Mouse (Mus musculus) 416B (cell line): ENCODE measurements around the gene Tent5c.

Experiments used
- DNase-seq: peaks from one replicate; pipeline ENCODE4 v3.0.0; 2011; ENCODE audit warnings: low read depth

Tent5c gene

DNA sequence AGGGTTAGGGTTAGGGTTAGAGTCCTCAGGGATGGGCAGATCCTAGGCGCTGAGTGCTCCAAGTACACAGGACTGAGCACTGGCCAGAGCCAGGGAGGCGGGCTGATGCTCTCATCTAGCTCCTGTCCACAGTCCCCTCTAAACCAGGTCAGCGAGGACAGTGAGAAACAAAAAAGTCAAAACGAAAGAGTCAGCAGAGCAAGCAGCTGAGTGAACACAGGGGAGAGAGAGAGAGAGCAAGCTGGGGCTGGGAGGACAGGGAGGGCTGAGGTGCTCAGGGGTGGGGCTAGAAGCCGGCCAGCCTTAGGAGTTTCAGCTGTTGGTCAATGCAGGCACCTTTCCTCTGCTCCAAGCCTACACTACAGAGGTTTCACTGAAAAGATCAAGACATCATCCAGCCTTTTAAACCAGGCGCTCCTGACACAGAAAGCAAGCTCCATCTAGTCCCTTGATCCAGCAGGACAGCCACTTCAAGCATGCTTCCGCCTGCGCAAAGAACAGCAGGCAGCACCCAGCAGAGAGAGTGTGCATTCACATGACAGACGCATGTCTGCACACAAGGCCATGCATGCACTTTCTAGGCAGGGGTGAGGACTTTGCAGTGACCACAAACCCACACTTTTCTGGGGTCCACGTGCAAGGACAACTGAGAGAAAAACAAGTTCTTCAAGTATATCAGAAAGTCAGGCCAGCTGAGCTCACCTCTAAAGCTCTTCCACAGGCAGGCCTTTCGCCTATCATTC is 3.6 kb downstream of the Tent5c start:
- no peak for DNase-seq

DNA sequence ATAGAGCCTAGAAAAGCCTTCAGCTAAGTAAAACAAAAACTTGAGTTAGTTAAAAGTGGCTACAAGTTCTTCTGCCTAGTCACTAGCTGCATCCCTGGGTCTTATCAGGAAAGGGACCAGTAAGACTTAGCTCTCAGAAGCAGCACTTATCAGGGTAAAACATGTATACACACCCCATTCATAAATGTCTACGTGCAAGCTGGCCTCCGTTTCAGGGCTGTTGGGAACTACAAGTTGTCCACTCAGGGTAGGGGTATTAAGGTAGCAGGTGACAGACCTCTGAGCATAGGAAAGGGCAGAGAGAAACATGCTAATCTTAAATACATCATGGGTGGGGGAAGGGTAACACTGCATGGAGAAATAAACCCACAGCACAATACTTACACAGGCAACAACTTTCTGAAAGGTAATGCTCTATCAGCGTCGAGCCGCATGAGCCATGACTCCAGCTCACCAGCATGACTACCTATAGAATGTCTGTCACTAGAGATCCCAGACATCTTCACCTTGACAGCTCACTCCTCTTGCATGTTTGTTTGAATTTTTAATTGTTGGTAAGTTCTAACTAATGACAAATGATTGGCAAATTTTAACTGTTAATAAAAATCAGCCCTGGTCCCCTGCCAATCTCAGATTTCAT is 6.0 kb downstream of the Tent5c start:
- no peak for DNase-seq

DNA sequence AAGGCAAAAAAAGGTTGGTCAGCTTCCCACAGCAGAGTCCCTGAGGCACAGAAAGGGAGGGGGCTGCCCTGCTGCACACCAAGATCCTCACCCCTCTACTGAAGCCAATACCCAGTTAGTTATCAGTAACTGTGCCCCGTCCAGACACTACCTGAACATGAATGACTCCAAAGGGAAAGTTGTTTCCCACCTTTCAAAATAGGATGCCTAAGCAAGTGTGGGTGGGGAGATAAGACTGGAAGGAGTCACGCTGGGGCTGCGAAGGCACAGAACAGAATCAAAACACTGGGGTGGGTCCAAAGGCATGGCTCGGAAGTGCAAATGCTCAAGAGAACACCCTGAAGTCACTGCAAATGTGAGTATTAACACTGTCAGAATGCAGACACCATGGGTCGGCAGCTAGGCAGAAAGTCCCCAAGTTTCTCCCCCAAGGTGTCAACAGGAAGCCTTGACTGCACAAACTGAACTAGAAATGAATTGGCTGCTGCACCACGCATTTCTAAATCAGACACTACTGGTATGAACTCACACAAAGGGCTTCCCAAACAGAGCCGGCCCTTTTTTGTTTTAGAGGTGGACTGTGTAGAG is 6.7 kb downstream of the Tent5c start:
- DNase-seq: no peak

DNA sequence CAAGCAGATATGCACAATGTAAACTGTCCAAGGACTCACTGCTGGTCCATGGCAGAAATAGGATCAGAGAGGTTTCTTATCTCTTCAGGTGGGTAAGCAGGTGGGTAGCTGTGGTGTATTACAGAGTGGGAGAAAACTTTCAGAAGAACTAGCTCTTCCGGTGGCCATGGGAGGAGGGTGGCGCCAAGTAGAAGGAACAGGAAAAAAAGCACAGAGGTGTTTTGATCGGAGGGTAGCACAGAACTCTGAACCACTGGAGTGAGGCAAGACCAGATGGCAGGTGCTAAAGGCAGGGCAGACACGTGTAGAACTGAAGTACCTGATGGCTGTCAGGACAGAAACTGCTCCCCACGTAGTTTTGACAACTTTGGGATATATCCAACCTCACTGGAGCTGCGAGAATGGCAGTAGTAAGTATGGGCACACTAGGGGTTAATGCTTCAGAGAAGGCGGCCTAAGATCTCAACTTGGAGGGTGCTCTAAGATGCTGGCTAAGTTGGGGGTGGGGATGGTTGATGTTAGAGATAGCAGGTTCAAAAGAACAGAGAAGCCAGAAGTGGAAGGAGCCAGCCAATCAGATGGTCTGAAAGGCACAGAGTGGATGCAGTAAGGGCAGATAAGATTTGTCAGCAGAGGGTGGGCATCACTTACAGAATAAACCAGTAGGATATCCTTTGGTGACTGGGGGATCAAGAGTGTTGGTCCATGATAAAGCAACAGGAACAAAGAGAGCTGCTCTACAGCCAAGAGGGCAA is 8.7 kb downstream of the Tent5c start:
- DNase-seq: no peak

DNA sequence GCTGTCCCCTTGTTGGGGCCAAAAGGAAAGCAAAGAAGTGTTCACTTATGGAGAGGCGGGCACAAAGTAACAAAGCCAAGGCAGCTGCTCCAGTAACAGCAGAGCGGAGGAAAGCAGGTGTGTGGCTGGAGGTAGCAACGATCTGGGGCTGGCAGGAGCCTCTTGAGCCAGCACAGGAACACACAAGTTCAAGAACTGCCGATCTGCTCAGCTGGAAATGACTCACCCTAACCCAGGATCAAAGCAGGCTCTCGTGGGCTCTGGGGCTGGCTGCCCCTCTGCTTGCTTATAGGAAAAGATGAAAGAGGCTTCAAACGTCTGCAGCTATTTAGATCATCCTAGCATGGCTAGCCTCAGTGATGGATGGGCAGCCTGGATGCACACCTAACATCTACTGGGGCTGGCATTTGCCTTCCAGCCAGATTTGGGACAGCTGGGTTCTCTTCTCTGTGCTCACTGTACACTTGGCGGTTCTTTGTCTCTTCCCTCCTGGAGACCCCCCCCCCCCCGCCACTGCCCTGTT is 14.1 kb downstream of the Tent5c start:
- DNase-seq: no peak

DNA sequence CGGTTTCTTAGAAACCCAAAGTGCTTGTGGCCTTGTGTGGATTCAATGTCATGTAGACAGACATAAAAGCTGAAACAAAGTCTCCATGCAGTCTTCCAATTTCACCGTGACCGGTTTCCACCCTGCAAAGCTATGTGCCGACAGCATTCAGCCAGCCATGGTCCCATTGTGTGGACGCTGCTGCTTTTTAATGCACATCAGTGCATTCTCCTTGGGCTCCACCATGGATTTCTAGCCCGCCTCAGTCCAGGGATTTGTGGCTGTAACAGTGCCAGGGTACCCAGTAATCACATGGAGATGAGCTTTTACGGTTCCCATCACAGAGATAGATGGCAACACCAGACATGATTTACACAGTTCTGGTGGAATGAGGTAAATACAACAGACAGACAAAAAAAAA is 14.6 kb downstream of the Tent5c start:
- no peak for DNase-seq

DNA sequence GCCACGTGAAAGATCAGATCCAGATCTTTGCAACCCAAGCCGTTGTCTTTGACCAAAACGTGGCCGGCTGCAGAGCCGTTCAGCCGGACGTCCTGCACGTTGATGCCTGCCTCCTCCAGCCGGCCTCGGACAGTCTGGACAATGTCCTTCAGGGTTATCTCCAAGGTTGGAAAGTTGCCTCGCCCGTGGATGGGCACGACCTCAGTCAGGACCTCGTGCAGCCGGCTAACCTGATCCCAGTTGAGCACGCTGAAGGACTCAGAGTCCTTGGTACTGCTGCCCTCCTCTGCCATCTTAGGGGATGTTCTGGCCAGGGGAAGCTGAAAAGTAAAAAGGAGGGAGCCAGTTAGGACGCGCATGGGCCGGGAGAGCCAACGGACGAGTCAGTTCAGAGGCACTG is 16.0 kb downstream of the Tent5c start:
- no peak for DNase-seq

DNA sequence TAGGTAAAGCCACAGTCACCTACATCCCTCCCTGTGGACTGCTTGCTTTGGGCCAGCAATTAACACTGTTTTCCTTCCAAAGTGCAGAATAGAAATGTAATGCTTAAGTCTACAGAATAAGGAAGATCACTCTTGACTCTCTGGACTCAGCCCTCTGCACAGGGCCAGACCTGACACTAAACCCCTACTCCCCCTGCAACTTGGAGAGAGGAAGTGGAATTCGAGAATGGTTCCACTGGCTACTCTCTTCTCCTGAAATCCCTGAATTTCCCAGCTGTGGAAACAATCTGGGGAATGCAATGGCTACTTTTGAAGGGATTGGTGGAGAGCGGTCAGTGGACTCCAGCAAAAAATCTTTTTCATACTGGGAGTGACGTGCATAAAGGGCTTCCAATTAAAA is 18.2 kb downstream of the Tent5c start:
- no peak for DNase-seq

DNA sequence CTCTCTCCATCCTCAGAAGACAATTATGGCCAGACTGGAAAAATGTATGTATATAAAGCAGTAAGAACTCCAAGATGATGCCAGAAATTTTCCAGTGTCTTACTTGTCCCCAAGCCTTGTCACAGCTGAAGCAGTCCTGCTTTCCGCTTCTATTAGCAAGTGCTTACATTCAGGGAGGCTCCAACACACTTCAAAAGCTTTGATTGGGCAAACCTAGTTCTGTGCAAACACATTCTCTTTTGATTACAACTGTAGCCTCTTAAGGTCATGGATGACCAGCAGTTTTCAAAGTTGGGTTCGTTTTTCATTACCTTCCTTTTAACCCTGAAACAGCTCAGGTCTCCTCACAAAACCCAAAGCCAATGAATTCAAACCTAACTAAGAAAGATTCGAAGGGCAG is 19.0 kb downstream of the Tent5c start:
- no peak for DNase-seq

DNA sequence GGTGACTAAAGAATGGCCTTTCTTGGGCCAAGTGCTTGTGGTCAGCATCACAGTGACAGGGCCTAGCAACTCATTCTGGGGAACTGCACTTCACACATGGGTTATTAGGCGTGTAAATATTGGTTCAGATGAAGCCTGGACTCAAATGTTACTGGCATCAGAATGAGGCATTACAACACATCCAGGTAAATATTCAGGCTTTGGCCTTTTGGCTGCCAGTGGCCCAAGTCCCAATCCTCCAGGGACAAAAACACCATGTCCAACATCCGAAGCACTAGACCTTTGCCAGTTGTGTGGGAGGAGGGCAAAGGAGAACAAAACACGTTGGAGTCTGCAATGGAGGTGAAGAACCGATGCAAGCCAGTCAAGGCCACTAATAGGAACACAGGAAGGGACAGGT is 22.6 kb downstream of the Tent5c start:
- no peak for DNase-seq

DNA sequence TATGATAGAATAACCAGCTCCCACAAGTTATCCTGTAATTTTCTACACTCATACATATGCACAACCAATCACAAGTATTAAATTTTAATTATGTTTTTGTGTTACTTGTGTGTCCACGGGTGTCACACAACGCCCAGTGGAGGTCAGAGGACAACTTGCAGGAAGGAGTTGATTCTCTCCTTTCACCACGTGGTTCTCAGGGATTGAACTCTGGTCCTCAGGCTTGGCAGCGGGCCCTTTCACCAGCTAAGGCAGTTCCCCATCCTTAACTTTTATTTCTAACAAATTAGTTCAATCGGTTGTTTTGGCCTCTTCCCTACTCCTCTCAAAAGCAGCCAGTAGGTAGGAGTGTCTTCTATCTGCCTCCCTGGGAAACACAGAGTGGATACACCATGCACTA is 24.5 kb downstream of the Tent5c start:
- DNase-seq: no peak

DNA sequence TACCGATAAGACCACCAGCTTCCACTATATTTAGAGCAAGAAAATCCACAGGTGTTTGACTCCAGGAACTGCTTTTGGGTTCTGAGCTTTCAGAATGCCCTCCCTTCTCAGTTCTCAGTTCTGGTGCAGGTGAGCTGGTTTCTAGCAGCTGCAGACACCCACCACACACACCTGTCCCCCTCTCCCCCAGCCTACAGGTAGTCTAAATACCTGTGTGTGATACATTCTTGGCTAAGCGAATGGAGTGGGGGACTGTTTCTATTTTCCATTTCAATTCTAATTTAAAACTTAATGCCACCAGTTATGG is 25.2 kb downstream of the Tent5c start:
- DNase-seq: no peak

DNA sequence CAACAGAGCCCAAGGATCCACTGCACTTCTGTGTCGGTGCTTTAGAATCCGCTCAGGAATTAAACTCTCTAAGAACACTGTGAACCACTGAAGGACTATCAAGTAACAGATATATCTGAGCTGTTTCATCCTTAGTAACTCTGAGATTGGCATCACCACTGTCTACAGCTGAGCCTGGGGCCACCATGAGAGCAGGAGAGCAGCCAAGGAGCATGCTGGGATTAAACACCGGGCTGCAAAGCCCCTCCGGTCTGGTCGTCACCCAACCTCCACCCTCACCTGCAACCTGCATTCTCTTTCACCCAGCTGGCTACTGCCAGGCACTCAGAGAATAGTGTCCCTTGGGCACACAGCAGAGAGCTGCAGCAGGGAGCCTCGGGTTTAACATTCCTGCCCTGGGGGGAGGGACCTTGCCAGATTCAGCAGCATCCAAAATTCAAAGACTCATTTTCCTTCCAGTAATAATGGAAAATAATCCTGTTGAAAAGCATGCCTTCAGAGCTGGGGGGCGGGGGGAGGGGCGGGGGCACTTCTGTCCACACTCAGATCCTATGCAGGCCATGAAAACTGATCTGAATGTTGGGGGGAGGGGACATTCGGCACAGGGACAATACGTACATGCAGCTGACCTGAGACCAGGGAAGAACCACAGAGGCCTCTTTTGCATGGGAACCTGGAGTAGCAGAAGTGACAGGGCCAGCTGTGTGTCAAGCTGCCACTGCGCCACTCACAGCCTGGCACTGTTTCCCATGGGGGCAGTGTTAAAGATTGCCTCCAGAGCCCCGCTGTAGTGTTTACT is 25.8 kb downstream of the Tent5c start:
- DNase-seq: no peak

DNA sequence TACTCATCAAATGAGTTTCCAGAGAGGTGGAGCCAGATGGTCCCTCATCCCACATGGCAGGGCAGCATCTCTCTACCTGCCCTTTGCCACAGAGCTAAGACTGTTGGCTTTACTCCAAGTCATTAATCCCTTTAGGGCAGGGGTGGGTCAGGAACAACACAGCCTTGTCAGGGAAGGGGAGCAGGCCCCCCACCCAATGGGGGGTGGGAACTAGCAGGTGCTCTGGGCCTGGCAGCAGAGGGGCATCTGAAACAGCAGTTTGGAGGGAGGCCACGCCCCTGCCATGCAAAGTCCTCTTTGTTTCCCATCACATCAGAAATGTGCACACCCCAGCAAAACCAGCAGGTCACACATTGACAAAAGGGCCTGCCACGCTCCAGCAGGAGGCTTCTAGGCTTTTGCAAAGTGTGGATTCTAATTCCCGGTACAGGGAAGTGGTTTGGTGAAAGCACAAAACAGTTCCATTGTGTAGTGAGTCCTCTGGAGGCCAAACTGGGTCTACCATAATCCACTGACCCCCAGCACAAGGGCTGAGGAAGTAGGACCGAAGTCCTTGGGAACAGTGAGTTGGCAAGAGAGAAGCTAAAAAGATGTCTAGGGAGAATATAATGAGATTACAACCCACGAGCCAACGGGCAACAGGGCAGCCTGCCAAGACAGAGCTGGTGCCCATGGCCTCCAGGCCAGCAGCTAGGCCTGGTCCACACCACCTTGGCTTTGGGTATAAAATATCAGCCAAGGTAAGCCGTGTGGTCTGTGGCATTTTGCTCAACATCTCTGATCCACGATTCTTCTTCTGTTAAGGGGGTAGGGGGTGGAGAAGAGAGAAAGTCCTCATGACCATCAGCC is 26.7 kb downstream of the Tent5c start:
- no peak for DNase-seq

DNA sequence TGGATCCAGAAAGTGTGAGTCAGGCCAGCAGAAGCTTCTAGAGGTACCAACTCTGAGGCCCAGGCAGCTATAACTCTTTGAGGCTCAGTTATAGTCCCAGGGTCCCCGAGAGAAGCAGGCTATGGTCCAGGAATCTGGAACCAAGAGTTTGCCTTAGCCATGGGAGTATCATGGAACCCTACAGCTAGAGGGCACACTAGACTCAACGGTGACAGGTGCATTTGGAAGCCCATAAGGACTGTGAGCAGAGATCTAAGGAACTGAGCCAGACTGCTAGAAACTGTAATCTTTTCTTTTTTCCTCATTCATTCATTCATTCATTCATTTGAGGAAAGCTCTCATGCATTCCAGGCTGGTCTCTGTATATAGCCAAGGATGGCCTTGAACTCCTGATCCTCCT is 28.6 kb downstream of the Tent5c start:
- DNase-seq: no peak

DNA sequence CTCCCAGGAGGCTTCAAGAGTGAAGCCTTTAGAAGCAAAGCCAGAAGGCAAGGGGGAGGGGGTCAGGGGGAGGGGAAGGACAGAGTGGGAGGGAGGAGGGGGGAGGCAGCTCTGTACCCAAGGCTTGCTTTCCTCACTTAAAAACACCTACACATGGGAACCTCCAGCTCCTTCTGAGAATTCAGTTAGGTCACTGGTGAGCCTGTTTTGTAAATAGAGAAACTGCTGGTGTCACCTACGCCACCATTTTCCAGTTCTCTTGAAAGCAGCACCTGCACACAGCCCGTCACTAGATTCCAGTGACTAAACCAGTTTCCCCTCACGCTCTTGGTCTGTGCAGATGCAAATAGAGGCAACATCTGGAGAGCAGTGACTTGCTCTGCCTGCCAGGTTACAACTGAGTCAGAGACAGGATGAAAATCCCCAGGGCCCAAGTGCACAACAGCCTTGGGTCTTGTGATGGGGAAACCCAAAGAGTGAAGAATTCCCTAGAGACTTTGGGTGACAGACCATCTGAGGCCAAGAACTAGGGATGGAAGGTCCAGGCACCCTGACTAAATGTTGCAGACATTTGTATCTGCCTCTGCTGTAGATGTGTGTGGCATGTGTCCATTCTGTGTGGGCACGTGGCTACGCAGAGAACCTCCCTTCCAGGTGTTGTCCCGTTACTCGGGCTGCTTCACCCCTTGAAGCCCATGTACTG is 45.2 kb downstream of the Tent5c start:
- DNase-seq: no peak

DNA sequence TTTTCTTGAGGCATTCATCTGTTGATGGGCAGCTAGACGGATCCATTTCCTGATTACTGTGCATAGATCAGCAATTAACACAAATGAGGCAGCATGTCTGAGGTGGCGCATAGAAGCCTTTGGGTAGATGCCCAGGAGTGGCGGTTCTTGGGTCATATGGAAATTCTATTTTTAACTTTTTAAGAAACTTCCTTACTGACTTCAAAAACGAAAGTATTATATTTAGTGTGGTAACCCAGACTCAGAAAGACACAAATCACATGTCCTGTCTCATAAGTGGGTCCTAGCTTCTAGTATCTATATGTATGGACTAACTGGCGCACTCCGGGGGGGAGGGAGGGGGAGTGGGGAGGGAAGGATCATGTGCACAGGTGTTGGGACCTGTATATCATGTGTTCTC is 46.6 kb downstream of the Tent5c start:
- peak; percentile 29 for DNase-seq

DNA sequence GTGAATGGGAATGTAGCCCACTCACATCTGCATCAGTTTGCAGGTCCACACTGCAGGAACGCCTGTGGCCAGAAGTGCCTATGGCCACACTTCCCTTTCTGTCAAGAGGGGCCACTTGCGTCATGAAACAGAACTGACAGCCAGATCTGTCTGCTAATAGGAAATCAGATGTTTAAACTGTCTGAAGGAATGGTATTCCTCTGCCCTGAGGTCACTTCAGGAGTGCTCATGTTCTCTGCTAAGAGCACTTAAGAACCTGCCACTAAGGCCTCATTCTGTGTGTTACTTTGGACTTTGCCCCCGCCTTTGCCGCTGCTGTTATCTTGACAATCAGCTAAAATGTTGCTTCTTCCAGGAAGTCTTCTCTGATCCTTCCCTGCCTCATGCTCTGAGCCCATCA is 48.4 kb downstream of the Tent5c start:
- peak; percentile 40 for DNase-seq

DNA sequence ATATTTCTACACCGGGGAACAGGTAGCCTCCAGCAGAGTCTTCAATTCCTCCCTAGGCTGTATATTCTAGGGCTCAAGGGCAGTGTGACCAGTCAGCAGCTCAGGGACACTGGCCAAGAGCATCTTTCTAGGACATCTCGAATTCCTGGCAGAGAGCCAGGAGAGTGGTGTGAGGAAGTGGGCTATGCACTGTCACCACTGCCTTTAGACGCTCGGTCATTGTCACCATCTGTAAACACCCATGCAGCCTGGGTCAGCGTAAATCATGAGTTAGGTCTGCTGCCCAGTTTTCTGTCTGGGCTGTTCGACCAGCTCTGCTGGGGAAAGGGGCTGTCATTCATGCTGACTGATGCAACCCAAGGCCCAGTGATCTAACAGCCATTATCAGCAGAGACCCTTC is 49.1 kb downstream of the Tent5c start:
- peak; percentile 59 for DNase-seq

DNA sequence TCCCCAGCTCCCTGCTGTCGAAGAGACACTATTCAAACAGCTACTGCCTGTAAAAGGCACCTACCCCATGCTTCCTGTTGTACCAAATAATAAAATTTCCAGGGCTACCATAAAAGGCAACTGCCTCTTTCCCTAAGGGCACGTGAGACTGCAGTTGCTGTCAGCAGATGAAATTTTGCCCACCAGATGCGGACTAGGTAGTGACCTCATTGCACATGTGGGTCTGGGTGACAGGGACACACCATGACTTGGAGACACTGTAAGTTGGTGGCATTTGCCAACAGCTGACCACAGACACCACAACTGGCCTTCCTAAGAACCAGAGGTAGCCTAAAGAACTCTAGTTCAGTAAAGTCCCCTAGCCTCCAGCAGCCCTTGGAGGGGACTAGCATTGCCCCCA is 50.0 kb downstream of the Tent5c start:
- peak; percentile 64 for DNase-seq
